Mouse (Mus musculus) testis, adult 2 months (tissue): Measurements from ENCODE around the gene Gys2.

Experiments
- CTCF ChIP-seq: fragments of 200-500 bp; IDR thresholded peaks from 2 replicates; pipeline ENCODE4 v1.5.1; 2012; ENCODE audit warnings: low read depth, mild to moderate bottlenecking, inconsistent platforms, low read length, moderate library complexity; ENCODE audit not compliant: control insufficient read depth, insufficient read depth, insufficient replicate concordance
- POLR2A ChIP-seq: fragments of 200-500 bp; IDR thresholded peaks from 2 replicates; pipeline ENCODE4 v1.6.1; 2012; ENCODE audit warnings: low read depth, mild to moderate bottlenecking, inconsistent platforms, low read length, moderate library complexity; ENCODE audit not compliant: control insufficient read depth

GRCm38 (mm10) chr6:142424976-142425375, 47.9 kb downstream of the Gys2 start:
- no peak for TF ChIP-seq CTCF
- TF ChIP-seq POLR2A = no peak
